Mouse (Mus musculus) megakaryocyte, embryonic 14.5 days (primary cell): ENCODE data around the gene Cer1.

Experiments used
- FLI1 ChIP-seq: IDR thresholded peaks from 2 replicates; pipeline ENCODE4 v1.6.1; 2012; ENCODE audit warnings: low read length, inconsistent platforms, mixed read lengths
- GATA1 ChIP-seq: IDR thresholded peaks from 3 replicates; pipeline ENCODE4 v1.6.1; 2012; ENCODE audit warnings: mixed read lengths, low read length, inconsistent platforms, borderline replicate concordance

DNA sequence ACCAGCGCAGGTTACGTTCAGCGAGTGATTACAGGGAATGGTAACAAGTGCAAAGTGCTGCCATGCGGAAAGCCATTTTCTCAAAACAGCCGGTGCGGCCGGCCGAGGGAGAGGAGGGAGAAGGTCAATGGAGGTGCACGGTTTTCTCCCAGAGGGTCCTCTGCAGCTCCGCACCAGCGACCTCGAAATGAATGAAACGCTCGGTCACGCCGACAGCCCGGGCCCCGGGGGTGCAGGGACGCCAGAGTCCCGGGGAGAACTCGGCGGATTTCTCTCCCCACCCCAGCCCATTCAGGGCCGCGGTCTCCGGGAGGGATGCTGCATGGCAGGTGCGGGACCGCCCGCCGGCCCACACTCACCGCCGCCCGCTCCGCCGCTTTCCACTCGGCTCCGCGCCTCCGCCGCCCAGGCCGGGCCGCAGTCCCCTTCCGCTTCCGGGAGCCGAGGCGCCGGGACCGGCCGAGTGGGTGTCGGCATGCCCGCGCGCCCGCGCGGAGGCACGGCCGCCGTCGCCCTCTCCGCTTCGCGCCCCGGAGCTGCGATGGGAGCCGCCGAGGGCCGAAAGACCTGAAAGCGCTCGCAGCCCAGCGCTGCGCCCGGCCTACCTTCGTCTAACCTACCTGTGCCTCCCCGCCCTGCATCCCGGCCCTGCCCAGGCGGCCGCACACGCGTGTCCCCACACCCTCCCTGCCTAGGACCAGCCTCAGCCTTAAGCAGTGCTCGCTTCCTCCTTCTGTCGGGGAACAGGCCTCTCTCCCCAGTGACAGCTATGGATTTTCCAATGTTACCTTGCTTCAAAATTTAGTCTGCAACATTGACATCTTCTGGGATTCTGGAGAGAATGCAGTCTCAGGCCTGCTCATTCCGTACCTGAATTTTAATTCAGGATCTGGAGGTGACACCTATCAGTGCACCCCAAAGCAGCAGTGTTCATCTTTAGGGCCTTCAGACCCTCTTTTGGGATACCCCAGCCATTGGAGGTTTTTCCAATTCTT, 25.5 kb downstream of the Cer1 start, which contains the start of gene Zdhhc21:
- TF ChIP-seq GATA1 (no peak), FLI1 (no peak)
